Mouse (Mus musculus) left cerebral cortex, adult 18-20 months (tissue): ENCODE data around the gene Ttn. TPM values are rescaled to one million over a fixed set of nuclear protein-coding genes. Genes with fewer than 3 reads are reported as not detected.
A peak's percentile ranks its signal among the peaks of the same experiment; 100 is the strongest.

Source experiments
- DNase-seq, 2 experiments: peaks; one replicate each; pipeline ENCODE4 v3.0.0; 2021 to 2022; ENCODE audit warnings: low spot score in 2 of 2, mixed read lengths in 1 of 2
- total RNA-seq, 2 experiments: library from RNA; stranded (reverse); gene quantifications; 2 replicates each; pipeline ENCODE4 v1.2.3; 2021

Ttn gene
- total RNA-seq, 2 experiments from 2014 or later: 0.40 to 0.53 TPM

- no peak for DNase-seq
Observed at GRCm38 (mm10) chr2:76714984-76715383, 267.4 kb downstream of the Ttn start.

DNA sequence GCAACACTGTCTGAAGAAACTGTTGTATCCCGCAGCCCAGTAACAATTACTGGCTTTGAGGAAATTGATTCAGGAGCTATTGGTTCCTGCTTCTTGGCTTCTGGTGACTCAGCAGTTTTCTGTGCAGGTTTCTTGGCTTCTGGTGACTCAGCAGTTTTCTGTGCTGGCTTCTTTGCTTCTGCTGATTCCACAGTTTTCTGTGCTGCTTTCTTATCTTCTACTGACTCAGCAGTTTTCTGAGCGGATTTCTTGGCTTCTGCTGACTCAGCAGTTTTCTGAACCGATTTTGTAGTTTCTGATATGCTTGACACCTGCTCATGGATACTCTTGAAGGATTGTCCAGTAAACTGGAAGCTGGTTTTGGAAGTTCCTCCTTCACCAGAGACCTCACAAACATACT lies 273.8 kb downstream of the Ttn start:
- DNase-seq: no peak

DNA sequence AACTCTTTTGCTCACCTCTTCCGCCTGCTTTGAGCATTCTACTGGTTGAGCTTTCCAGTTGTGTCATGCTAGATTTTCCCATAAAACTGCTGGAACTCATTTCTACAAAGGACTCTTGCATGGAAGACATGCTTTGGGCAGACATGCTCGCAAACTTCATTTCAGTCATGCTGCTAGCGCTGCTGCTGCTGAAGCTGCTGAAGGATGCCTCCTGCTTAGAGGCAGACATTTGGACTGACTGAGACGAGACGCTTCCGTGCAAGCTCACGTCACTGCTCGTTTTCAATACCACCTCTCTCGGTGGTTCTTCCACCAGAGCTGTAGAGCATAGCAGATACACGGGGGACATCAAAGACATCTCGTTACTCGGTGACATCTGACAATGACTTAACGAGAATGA lies 276.7 kb downstream of the Ttn start:
- no peak for DNase-seq

DNA sequence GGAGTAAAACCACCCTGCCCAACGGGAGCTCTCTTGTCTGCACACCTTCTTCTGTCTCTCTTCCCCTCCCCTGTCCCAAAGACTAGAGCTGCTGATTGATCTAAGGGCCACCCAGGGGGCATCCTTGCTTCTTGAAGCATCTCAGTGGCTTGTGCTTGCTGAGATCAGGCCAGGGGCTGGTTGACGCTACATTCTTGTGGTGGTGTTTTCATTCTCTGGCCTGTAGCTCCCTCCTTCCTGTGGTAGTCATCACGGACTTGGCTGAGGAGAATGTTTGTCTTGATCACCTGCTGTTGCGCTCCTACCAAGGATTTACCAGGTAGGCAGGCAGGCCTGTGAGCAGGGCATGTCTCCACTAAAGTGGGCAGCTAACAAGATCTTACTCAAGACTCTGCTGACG lies 279.6 kb downstream of the Ttn start:
- no peak for DNase-seq

DNA sequence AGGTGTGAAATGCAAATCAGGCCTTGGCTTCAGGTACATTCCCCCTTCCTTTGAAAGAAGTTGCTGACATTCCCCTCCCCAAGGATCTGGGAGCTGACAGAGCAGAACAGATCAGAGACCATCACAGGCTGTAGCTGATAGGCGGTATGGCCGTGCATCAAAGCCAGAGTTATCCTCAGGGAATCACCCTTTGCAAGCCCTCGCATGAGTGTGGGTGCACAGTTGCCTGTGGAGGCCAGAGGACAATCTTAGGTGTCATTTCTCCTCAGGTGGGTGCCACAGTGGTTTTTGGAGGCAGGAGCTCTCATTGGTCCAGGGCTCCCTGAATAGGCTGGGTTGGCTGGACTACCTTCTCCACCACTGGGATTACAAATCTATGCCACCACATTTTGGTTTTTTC lies 280.2 kb downstream of the Ttn start:
- DNase-seq: no peak

- DNase-seq: no peak
Observed at GRCm38 (mm10) chr2:76695290-76695689, 287.1 kb downstream of the Ttn start.

DNA sequence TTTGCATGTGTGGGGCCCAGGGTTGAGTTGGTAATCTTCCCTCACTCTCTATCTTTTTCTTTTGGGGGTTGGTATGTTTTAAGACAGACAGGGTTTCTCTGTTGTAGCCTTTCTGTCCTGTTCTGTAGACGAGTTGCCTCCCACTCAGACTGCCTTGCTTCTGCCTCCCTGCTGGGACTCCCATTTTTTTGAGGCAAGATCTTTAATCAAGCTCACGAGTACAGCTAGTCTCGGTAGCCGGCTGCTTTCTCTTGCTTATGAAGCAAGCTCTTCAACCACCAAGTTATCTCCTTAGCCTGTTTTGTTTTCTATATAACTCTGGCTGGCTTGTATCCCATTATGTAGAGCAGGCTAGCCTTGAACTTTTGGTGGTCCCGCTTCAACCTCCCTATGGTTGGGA lies 288.6 kb downstream of the Ttn start:
- no peak for DNase-seq

- no peak for DNase-seq
Observed at GRCm38 (mm10) chr2:76690436-76691204, 291.7 kb downstream of the Ttn start.

DNA sequence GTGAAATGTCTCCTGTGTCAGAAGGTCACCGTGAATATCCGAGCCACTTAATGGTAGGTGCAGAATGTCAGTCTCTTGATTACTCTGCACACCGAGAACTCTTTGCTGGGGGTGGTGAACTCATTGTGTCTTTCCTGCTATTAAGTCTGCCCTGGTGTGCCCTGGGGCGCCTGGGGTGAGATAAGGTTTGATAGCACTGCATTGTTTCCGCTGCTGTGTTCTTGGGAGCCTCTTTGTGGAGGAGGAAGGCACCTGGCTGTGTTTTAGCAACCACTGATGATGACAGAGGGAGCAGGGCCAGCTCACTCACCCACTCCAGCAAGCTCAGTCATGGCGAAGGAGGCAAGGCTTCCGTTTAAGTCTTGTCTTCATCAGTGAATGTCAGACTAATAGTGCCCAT lies 294.2 kb downstream of the Ttn start:
- DNase-seq: no peak

GRCm38 (mm10) chr2:76687608-76688007 lies 294.7 kb downstream of the Ttn start:
- no peak for DNase-seq

GRCm38 (mm10) chr2:76686986-76687385 lies 295.4 kb downstream of the Ttn start:
- no peak for DNase-seq

DNA sequence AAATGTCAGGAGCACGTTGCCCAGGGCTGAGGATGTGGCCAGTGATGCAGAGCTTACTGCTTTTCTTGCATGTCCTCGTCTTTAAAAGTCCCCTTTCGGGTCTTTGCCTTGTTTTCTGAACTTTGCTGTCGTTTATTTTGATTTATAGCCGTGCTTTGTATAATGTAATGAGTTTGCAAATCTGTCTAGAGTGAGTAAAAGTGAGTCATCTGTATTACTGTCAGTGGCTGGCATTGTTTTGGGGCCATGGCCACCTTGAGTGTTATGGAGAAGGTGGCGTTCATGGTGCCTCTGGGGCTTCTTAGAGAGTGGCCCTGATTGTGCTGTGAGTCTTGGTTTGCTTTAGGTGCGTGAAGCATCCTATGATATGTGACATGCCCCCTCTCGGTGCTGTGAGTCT lies 300.0 kb downstream of the Ttn start:
- DNase-seq: no peak

- DNase-seq: no peak
Observed at GRCm38 (mm10) chr2:76676401-76677226, 305.7 kb downstream of the Ttn start.

GRCm38 (mm10) chr2:76675949-76676348 lies 306.4 kb downstream of the Ttn start:
- no peak for DNase-seq

DNA sequence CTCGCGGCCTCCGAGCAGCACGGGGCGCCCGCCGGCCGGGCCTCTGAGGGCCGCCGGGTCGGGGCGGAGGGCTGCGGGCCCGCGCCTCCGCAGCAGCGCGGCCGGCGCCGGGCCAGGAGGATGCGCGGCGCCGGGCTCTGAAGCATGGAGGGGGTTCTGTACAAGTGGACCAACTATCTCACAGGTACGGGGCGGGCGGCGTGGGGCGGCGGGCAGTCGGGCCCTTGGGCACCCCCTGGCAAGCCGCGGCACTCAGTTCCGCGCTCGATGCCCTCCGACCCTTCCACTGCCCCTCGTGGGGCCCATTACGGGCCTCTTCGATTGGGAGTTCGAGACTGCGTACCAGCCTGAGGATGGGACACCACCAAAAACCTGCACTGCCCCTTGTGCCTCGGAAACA lies 306.9 kb downstream of the Ttn start:
- no peak for DNase-seq

DNA sequence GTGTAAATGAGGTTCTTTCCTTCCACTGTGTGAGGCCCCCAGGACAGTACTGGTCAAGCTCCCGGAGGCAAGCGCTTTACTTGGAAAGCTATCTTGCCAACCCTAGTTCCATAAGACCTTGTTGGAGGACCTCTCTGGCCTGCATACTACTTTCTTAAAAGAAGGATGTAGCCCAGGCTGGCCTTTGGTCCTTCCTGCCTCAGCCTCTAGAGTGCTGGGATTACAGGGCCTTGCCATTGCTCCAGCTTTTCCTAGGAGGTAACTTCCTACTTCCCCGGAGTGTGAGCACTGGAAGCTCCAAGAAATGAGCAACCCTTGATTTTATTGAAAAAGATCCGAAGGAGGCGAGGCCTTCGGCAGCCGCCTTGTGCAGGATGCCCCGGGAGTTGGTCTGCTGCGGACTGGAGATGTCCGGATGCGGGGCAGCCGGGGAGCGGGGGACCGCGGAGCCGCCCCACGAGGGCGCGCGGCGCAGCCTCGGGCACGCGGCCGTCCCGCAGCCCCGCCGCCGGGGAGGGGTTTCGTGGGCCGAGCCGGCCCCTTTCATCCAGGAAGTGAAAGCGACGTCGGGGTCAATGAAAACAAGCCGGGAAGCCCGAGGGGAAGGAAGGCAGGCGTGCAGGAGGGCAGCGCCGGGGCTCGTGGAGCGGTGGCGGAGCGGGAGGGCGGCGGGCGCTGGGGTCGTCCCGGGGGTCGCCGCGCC lies 307.5 kb downstream of the Ttn start, which contains the start of gene Plekha3:
TSS of gene Plekha3 (plus strand) at position 557 of the 703 bp plus-strand sequence.
- DNase-seq: peak; percentile 80 to 88

DNA sequence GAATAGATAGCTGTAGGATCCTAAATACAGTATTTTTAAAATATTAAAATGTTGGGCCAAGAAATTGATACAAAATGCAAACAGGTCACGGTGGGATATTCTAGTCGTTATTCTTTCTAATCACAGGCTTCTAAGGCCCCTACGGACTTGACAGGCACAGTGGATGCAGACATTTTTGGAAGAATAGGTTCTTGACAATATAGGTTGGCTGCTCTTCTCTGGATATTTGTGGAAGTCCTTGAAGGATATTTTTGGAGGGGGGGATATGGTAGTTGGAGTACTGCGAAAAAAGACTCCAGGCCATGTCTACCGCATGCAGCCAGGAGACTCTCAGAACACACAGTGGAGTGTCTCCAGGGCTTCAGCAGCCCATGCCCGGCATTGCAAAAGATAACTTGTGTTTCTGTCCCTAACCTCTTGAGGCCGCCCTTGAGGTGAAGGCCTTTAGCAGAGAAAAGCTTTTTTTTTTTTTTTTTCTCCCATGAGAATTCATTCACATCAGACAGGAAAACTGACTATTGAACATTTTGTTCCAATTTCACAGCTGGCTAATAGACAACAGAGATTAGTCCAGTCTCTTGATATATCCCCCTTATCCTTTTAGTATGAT lies 308.8 kb downstream of the Ttn start:
- DNase-seq: no peak

- peak; percentile 79 to 89 for DNase-seq
Observed at GRCm38 (mm10) chr2:76672966-76673392, 309.4 kb downstream of the Ttn start, which contains the start of gene Fkbp7. Gene Fkbp7, minus strand, starts transcription at chr2:76673116.

DNA sequence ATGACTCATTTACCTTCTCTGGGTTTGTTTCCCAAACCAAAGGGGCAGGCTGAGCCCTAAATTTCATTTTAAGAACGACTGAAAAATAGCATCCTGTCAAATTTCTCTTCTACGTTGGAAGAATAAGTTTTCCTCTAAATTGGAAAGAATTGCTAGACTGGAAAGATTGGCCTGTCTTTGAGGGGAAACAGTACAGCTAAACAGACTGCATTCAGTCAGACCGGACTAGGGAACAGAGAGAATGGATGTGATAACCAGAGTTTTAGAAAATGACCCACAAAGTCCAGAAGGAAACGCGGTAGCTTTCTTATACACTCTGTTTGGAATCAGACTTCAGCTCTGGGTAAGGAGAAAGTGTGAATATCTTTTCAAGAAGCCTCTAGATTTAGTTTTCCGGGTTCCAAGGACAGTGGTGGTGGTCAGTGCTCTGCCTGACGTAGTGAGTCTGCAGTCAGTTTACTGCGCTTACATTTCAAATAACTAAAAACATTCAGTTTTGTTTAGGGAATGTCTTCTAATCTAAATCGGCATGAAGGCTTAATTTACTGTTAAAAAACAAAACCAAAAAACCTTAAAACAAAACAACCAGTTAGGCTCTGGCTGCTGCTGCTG lies 310.1 kb downstream of the Ttn start:
- no peak for DNase-seq

GRCm38 (mm10) chr2:76671641-76672040 lies 310.7 kb downstream of the Ttn start:
- DNase-seq: no peak

GRCm38 (mm10) chr2:76667200-76667599 lies 315.1 kb downstream of the Ttn start:
- no peak for DNase-seq
